Mouse (Mus musculus) adrenal gland (tissue): Measurements from ENCODE around the gene Fbxo31.

Source experiments
- intact Hi-C: fragments of 180-260 bp; cut with DNase I; formaldehyde crosslinking; loops from one replicate; pipeline ENCODE4 v1.15.1; 2025

The Fbxo31 gene

DNA sequence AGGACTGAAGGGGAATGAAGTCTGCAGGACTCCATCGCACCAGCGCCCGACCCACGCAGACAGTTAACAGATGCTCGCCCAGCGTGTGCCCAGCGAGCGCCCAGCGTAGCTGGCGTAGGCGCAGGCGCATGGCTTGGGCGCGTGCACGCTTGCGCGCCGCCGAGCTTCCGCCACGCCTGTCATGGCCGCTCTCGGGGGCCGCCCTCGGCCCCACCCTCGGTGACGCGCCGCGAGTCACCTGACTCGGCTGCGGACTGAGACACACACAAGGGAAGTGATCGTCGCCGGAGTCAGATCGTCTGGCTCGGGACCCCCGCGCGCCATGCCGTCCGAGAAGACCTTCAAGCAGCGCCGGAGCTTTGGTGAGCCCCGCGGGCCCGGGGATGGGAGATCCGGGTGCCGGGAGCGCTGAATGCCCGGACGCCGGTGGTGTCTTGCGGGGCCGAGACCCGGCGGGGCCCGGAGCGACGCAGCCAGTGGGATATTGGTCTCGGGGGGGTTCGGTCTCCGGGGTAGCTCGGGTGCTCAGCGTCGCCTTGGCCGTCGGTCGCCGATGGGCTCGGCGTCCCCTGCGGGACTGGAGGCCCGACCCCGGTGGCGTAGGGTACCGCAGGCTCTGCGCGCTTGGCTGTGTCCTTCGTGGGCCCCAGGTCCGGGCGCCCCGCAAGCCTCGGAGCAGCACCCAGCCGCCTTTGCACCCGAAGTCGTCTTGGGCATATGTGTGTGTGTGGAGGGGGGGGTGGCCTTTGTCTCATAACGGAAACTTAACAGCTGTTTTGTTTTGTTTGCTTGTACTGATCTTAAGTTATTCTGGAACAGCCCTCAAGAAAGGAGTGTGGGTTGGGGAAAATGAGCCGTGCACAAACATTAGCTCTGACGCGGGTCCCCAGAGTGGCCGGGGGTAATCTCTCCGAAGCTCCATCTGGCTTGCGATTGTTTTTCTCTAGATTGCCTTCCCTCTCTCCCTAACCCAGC lies 11.9 kb upstream of the Fbxo31 start, which contains the start of gene Map1lc3b:
TSS of gene Map1lc3b (plus strand) at position 159 of the 975 bp plus-strand sequence.
- intact Hi-C loops: loop anchor here (5.0 kb wide), 1 partner anchor 43 kb away; no protein-coding TSS in a partner anchor

DNA sequence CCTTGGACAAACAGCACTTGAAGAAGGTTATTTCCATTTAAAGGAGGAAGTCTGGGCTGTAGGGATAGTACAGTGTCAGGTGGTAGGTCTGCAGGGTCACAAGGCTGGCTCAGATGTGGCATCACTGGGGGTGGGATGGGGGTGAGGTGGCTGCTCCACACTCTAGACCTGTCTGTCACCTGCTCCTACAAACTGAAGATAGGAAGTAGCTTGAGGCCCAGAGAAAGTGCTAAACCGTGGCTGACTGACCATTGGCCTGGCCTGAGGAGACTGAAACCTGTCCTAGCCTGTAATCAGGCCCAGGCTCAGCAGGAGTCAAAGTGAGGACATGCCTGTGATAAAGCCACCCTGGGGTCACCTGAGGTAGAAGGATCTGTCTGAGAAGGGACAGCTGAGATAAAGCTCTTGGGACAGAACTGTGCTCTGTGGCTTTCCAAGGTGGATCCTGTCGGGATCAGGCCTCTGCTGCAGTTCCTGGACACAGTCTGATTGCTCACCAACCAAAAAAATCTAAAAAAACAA lies 10.7 kb upstream of the Fbxo31 start:
- intact Hi-C loops: no loop called here

DNA sequence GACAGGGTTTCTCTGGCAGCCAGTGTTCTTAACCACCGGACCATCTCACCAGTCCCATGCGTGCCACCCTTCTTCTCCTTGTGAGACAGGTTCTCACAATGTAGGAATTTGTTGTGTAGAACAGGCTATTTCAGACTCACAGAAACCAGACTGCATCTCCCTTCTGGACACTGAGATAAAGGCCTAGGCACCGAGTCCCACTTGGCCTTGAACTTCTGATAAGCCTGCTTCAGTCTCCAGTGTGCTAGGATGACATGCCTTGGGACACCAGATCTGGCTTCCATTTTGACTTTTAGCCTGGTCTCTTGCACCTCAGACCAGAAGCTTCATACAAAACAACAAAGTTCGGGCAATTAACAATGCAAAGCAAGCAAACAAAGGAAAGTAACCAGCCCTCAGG lies 10.1 kb upstream of the Fbxo31 start:
- intact Hi-C loops: no loop called here

DNA sequence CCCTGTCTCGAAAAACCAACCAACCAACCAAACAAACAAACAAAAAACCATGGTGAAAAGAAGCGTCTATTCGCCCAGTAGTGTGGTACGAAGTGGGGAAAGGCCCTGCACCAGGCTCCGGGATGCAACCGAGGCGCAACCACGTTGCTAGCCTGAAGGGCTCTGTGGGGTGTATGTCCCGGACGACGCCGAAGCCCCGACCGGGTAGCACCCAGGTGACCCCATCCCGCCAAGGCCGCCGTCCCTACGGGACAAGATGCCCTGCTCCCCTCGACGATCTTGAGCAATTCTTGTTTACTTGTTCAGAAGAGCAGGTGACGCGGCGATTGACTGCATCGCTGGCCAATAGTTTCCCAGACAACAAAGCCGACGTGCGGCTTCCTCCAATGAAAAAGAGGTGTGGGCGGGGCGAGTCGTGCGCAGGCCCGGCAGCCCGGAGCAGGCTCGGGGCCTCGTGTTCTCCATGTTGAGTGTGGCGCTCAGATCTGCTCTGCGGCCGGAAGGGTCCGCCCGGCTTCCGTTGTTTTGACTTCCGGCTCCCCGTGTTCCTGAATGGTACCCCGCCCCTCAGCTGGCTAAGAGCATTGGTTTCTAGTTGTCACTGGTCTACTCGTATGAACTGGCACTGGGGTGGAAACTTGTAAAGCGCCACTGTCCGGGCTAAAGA lies 6.7 kb upstream of the Fbxo31 start:
- intact Hi-C loops: no loop called here

DNA sequence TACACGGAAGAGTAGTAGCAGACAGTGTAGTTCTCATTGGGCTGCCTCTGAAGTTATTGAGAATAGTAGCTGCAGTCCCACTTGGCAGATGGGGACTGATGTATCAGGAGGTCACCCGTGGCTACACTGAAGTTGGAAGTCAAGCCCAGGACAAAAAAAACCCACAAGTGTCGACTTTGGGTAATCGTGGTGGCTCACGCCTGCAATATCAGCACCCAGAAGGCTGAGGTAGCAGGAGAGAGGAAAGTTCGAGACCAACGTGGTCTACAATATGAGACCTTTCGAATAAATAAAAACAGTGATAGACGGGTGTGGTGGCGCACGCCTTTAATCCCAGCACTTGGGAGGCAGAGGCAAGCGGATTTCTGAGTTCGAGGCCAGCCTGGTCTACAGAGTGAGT lies 6.1 kb upstream of the Fbxo31 start:
- intact Hi-C loops: no loop called here

DNA sequence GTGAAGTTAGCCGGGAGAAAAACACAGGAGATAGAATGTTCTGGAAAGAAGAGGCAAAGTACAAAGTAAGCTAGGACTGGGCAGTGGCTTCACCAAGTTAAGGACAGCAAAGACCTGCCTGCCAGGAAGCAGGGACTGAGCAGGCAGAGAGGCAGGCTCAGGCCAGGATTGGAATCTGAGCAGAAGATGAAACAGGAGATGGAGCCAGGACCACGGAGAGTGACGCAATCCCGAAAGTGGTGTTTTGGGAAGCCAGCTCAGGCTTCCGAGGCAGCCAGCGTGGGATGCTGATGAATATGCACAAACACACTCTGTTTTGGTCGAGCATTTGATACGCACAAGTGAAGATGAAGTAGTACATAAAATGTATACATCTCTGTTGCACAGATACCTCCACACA lies 5.0 kb upstream of the Fbxo31 start:
- intact Hi-C loops: no loop called here

DNA sequence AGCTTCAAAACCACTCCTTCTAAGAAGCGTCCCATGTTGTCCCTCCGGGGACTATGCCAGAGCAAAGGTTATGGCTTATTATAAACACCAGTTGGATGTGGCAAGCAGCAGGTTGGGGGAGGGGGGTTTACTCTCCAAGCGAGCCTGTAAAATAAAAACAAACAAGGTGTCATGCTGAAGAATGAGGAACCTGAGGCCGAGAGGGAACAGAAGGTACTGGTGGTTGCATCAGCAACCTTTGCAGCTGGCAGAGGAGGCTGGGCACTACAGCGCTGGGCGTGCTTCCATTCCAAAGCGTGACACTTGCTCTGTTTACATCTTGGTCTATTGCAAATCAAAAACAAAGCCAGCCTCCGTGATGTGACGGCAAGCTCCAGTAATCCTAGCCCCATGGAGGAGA lies 1.9 kb upstream of the Fbxo31 start:
- intact Hi-C loops: no loop called here

DNA sequence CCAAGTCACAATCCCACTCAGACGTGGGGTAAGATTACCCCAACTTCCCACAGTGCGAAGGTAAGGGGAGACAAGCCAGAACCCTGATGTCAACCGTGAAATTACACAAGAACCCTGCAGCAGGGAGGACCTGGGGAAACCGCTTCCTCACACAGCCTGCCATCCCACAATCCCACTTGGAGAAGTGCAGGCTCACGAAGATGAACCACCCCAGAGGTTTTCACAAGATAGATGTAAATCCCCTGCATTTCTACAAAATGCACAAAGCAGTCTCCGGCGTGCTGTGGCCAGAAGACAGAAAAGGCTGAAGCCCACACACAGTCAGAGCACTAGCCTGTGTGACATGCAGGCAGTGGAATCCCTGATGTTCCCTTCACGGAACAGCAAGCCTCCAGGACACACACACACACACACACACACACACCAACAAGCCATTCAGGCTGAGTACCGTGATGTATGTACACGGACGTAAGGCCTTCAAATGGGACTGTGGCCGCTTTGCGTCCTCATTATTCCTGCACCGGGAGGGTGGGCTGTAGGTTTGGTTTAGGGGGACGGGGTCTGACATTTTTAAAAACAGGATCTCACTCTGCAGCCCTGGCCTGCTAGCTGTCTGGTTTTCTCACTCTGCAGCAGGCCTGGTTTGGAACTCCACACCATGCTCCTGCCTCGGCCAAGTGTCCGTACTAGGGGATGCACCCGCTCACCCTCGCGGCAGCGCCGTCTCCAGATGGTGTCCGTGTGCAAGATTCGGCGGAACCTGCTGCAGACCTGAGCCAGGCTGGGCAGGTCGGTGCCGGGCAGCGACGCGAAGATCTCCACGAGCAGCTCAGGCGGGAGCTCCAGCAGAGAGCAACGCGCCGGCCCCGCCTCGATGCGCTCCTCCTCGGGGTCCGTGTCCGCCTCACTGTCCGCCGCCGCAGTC lies 593 bp downstream of the Fbxo31 start:
- intact Hi-C loops: no loop called here

DNA sequence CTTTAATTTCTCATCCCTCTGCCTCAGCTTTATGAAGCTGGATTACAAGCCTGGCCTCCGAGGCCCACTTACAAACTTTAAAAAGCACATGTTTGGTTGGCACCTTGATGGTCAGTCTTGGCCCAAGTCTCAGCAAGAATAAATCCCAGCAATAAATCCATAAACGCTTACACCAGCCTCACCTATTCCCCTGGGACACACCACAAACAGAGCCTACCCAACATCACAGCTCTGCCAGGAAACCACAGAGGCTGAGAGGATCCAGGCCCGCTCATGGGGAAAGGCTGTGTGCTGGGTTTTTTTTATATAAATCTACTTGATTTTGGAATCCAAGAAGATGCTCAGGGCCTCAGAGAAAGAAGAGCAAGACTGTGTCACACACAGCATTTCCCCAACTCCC lies 2.9 kb downstream of the Fbxo31 start:
- intact Hi-C loops: no loop called here

DNA sequence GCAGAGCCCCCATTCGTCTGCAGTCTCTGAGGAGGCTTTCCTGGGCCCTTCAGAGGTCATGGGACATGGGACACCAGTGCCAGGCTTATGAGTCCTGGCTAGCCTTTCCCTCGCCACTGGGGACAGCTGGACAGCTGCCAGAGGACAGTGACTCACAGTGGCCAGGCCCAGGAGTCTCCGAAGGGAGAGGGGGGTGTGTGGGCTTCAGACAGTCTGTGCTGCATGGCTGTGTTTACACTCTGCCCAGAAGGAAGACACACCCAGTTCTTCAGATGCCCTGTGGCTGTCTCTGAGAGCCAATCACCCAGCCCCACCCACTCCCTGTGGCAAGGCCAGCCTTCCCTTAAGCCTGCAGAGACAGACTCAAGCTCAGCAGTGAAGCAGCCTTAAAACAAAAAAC lies 5.3 kb downstream of the Fbxo31 start:
- intact Hi-C loops: no loop called here

DNA sequence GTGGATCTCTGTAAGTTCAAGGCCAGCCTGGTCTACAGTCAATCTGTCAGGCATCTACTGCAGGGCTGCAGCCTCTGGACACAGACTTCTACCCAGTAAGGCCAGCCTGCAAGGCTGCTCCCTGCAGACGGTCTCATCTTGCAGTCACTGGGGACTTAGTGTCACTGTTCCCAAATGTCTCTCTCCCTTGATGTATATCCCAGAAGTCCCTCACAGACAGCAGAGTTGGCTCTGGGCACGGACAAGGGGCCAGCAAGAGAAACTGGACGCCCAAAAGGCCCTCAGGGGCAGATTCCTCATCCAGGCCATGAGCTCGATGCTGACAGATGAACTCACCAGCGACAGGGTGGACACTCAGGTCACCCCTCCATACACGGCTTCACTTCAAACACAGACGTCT lies 6.5 kb downstream of the Fbxo31 start:
- intact Hi-C loops: no loop called here

DNA sequence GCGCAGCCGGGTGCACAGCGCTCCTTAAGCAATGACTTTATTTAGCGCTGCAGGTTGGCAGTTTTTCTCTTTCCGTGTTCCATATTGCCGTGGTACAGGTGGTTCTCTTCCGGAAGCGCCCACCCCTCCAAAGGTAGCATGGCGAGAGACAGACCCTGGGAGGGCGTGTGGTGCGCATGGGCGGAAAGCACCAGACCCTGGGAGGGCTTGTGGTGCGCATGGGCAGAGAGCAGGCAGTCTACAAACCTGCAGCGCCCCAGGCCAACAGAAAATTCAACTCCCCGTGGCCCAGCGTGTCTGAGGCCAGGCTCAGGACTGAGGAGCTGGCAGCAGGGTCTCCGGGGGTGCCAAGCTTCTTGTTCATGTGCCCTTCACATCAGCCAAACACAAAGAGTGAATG lies 7.8 kb downstream of the Fbxo31 start:
- intact Hi-C loops: no loop called here

DNA sequence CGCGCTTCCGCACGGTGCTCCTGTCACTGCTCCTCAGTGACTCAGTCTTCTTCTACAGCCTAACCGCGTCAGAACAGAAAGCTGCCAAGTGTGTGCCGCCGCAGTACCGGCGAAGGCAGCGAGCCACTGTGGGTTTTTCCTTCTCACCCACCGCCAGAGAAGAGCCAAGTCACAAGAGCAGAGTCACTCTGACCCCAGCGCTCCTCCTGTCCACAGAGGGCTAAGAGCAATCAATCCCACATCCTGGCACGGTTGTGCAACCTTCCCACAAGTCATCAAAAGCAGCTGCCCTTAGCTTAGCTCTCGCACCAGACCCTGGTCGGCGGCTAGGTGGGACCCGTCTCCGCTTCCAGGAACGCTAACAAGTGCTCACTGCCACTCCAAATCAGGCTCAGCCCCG lies 8.3 kb downstream of the Fbxo31 start:
- intact Hi-C loops: no loop called here

DNA sequence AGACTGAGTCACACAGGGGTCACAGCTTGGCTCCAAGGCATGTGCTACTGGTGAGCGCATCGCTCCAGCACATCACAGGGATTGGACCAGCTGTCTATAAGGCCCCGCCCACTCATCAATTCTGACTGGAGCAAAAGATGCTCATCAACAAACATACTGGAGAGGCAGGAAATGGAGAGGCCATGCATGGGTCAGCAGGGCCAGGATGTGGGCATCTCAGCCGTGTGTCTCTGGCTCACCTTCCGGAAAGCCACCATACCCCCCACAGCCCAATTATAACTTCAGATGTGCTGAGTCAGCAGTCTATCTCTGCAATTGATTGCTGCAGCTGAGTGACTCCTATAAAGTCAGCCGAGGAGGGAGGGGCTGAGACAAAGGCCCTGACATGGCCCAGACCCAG lies 10.3 kb downstream of the Fbxo31 start:
- intact Hi-C loops: no loop called here

DNA sequence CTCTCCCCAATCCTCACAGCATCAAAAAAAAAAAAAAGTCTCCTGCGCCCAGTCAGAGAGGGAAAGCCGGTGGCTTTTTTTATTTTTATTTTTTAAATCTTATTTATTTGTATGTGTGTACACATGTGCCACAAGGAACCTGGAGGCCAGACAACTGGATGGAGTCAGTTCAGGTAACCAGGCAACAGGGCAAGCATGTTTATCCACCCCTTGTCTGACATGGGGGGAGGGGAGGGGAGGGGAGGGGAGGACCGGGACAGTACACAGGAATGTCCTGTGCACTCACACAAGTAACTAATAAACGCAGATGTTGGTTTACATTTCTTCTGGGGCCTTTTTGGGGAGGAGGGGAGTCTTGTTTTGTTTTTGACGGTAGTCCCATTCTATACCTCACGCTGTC lies 14.9 kb downstream of the Fbxo31 start:
- intact Hi-C loops: no loop called here

DNA sequence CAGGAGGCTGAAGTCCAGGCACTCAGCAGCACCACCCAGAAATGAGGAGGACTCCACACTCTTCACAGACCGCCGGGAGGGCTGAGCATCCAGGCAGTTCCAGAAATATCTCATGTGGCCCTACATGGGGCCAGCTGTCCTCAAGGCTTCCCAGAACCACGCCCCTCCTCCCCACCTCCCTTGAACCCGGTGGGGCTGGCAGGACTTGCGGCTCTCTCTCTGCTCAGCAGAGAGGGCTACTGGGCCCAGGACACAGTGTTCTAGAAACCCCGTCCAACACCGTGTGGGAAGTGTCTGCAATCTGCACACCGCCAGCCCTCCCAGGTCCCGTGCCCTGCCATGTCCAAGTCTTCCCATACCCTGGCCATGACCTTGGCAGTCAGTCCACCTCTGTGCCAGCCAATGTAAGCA lies 15.7 kb downstream of the Fbxo31 start:
- intact Hi-C loops: no loop called here

DNA sequence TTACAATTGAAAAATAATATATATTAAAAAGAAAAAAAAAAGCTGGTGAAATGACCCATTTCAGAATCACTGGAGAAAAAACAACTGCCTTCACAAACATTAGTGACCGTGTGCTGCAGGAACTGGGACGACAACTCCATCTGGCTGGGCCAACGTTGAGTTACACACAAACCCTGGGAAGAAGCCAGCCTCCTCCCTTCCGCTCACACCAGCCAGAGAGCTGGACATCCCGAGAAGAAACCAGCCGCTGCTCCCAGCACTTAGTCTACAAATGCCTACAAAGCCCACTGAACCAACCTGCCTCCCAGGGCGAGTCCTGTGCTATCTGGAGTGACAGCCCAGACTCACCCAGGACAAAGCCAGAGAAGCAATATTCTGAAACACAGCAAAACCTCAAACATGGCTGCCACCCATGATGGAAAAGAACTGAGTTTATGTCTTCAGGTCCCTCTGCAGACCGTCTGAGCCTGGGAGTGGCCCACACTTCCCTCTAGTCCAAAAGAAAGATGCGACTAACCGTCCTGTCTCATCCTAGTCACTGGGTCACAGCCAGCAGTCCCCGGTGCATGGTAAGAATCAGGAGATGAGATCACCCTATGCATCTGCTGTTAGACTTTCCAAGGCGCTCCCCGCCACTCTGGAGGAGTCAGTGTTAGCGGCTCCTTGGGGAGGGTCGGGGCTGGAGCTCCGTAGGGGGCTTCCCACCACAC lies 16.8 kb downstream of the Fbxo31 start:
- intact Hi-C loops: no loop called here

DNA sequence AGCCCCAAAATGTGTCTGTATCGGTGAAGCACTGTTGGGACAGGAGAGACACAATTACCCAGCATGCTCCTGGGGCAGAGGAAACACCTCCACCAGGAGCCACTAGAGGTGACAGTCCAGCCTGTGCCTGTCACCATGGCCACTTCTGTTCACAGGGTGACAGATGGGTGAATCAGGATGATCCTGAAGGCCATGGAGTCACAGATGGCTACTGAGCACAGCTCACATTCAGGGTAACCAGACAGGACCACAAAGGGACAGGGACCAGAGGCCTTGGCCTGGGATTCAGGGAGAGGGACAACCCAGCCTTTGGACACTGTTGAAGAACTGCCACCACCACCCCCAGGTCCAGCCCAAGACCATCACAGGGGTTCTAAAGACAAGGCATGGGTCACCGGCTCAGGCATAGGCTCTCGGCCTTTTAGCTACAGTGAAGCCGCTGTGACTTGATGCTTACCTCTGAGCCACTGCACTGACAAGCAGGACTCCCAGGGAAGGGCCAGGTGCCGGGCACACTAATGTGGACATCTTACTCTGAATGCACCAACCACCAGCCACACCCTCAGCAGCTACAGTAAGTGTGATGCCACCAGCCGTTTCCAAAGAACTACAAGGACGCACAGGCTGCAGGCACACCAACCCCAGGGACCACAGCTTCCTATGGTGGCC lies 18.0 kb downstream of the Fbxo31 start:
- intact Hi-C loops: no loop called here

DNA sequence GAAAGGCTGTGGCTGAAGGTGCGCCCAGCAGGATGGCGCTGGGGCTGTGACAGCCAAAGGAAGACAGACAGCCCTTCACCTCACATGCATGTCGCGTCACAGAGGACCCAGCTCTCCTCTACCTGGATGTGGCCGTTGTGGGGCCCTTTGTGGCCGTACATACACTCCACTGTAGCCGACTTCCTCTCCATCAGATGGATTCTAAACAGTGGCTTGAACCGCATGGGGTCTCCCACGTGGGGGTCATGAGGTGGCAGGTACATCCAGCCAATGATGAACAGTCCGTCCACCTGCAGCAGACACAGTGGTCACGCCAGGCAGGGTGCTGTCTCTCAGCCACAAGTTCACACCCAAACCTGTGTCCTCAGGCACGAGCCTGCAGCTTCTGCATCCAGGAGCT lies 18.8 kb downstream of the Fbxo31 start:
- intact Hi-C loops: no loop called here

DNA sequence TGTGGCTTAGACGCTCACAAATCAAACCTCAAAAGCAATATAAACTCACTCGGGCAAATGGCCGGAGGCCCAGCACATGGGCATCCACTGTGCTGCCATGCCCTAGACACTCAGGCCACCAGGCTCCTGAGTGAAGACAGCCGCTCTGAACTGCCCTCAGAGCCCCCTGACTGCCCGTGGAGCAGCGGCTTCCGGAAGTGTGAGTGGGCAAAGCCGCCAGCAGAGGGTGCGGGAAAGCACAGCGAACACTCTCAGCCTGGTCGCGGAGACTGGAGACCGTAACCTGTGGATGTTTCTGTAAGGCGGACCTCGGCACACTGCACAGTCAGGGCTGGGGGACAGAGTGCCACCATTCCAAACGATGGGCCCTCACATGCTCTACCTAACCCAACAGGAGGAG lies 20.1 kb downstream of the Fbxo31 start:
- intact Hi-C loops: no loop called here
